Mouse (Mus musculus): ENCODE results near the gene Ccdc6. TPM values are rescaled to one million over a fixed set of nuclear protein-coding genes. Genes with fewer than 3 reads are reported as not detected.
A peak's percentile ranks its signal among the peaks of the same experiment; 100 is the strongest.

Ccdc6 gene
- polyA plus RNA-seq, 1 experiment from 2014 or later, result 10.0 TPM

- ATAC-seq (ENCODE audit: low FRiP score, low TSS enrichment) (no peak), DNase-seq (ENCODE audit: low spot score) (no peak)
- no peaks in the 10 kb centered on the region for H3K4me1 ChIP-seq (replicated peaks; ENCODE audit: control insufficient read depth, insufficient read depth)
- no peaks in the 10 kb centered on the region for H3K9me3 ChIP-seq (ENCODE audit: control insufficient read depth, low read length)
- H3K4me2 ChIP-seq (replicated peaks; ENCODE audit: low read depth), result no peak overlapping the region
- no peak overlapping the region for H3K4me3 ChIP-seq (ENCODE audit: low read depth, low read length)
- H3K36me3 ChIP-seq (ENCODE audit: control insufficient read depth, insufficient read depth, low read length), result peaks cover 19% of the 10 kb centered on the region; the same call in 1 of the 2 replicates
- H3K27me3 ChIP-seq (ENCODE audit: control insufficient read depth, insufficient read depth, low read length), result no peaks in the 10 kb centered on the region
- no peak overlapping the region for H3K9ac ChIP-seq (ENCODE audit: low read length)
- 85% methylated on average over 16 of the region's 16 CpGs for WGBS
- no peak overlapping the region for H3K27ac ChIP-seq (replicated peaks)
- TF ChIP-seq EP300 (optimal IDR thresholded peaks at IDR 0.05), result no peak
- TF ChIP-seq CTCF (IDR thresholded peaks at IDR 0.05; ENCODE audit: low read depth), result no peak
These were observed 56.9 kb downstream of the Ccdc6 start for GRCm38 (mm10) chr10:70153810-70154209.

- no peak overlapping the region for H3K4me3 ChIP-seq (ENCODE audit: low read depth, low read length)
- 71% methylated on average over 3 of the region's 3 CpGs for WGBS
- H3K4me1 ChIP-seq (replicated peaks; ENCODE audit: control insufficient read depth, insufficient read depth), result no peaks in the 10 kb centered on the region
- no peaks in the 10 kb centered on the region for H3K9me3 ChIP-seq (ENCODE audit: control insufficient read depth, low read length)
- peaks cover 16% of the 10 kb centered on the region; the same call in 1 of the 2 replicates for H3K36me3 ChIP-seq (ENCODE audit: control insufficient read depth, insufficient read depth, low read length)
- DNase-seq (ENCODE audit: low spot score), result no peak
- no peak for TF ChIP-seq EP300 (optimal IDR thresholded peaks at IDR 0.05)
- TF ChIP-seq CTCF (IDR thresholded peaks at IDR 0.05; ENCODE audit: low read depth), result peak; percentile 68
- no peaks in the 10 kb centered on the region for H3K27me3 ChIP-seq (ENCODE audit: control insufficient read depth, insufficient read depth, low read length)
- no peak overlapping the region for H3K27ac ChIP-seq (replicated peaks)
- no peak overlapping the region for H3K4me2 ChIP-seq (replicated peaks; ENCODE audit: low read depth)
- 0 out of 2 replicates have a peak, but pooled peaks have one; percentile 46 for ATAC-seq (ENCODE audit: low FRiP score, low TSS enrichment)
- H3K9ac ChIP-seq (ENCODE audit: low read length), result no peak overlapping the region
These were observed 59.7 kb downstream of the Ccdc6 start for GRCm38 (mm10) chr10:70156431-70157165.

DNA sequence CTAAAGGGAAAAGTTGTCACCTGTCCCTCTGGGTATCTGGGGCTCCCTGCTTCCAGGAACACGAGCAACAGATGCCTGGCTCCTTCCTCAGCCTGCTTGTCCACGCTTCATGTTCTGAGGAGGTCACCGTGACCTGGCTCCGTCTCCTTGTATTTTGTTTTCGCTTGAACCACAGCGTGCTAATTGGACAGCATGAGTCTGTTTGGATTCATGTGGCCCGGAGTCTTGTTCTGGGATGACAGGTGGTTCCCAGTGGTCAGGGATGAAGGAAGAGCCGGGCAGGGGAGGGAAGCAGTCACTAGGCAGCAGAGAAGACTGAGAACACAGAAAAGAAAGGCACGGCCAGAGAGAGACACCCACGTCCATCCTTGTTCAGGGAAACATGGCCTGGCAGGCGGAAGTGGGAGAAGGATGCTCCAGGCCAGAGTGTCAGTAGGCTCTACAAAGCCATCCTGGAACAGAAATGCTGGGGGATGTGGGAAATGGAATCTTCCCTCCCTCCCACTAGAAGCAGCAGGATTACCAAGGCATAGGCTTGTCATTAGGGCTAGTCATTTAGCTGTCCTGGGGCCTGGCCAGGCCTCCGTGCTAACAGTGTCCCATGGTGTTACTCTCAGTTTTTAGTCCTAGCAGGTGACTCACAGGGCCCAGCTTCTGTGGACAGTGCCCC lies 62.9 kb downstream of the Ccdc6 start:
- 76% methylated on average over 12 of the region's 12 CpGs for WGBS
- H3K4me1 ChIP-seq (replicated peaks; ENCODE audit: control insufficient read depth, insufficient read depth), result no peaks in the 10 kb centered on the region
- H3K4me3 ChIP-seq (ENCODE audit: low read depth, low read length), result no peak overlapping the region
- H3K27me3 ChIP-seq (ENCODE audit: control insufficient read depth, insufficient read depth, low read length), result no peaks in the 10 kb centered on the region
- H3K9ac ChIP-seq (ENCODE audit: low read length), result no peak overlapping the region
- TF ChIP-seq CTCF (IDR thresholded peaks at IDR 0.05; ENCODE audit: low read depth), result no peak
- no peak for TF ChIP-seq EP300 (optimal IDR thresholded peaks at IDR 0.05)
- H3K4me2 ChIP-seq (replicated peaks; ENCODE audit: low read depth), result no peak overlapping the region
- no peaks in the 10 kb centered on the region for H3K9me3 ChIP-seq (ENCODE audit: control insufficient read depth, low read length)
- no peak for ATAC-seq (ENCODE audit: low FRiP score, low TSS enrichment)
- DNase-seq (ENCODE audit: low spot score), result no peak
- H3K27ac ChIP-seq (replicated peaks), result no peak overlapping the region
- peaks cover 14% of the 10 kb centered on the region; the same call in 1 of the 2 replicates for H3K36me3 ChIP-seq (ENCODE audit: control insufficient read depth, insufficient read depth, low read length)

DNA sequence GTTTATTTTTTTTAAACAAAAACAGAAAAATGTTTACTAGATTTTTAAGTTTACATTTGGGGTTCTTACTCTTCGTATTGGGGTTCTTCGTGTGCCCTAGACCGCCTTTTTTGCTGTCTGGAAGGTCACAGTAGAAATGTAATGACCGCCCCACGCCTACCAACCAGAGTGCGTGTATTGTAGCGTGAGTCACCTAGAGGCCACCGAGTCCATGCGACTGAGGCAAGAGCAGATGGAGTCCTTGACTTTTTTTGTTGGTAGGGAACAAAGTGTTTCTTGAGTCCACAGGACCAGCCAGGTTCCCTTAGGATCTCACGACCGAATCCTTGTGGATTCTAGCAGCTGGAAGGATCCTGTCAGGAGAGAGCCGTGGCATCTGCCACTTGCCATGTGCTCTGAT lies 63.9 kb downstream of the Ccdc6 start:
- H3K4me2 ChIP-seq (replicated peaks; ENCODE audit: low read depth), result no peak overlapping the region
- H3K36me3 ChIP-seq (ENCODE audit: control insufficient read depth, insufficient read depth, low read length), result peaks cover 6% of the 10 kb centered on the region; the same call in 1 of the 2 replicates
- no peak overlapping the region for H3K27ac ChIP-seq (replicated peaks)
- H3K27me3 ChIP-seq (ENCODE audit: control insufficient read depth, insufficient read depth, low read length), result no peaks in the 10 kb centered on the region
- H3K9ac ChIP-seq (ENCODE audit: low read length), result no peak overlapping the region
- 87% methylated on average over 12 of the region's 12 CpGs for WGBS
- no peak for ATAC-seq (ENCODE audit: low FRiP score, low TSS enrichment)
- no peak overlapping the region for H3K4me3 ChIP-seq (ENCODE audit: low read depth, low read length)
- H3K9me3 ChIP-seq (ENCODE audit: control insufficient read depth, low read length), result no peaks in the 10 kb centered on the region
- TF ChIP-seq CTCF (IDR thresholded peaks at IDR 0.05; ENCODE audit: low read depth) (no peak), EP300 (optimal IDR thresholded peaks at IDR 0.05) (no peak)
- DNase-seq (ENCODE audit: low spot score), result no peak
- H3K4me1 ChIP-seq (replicated peaks; ENCODE audit: control insufficient read depth, insufficient read depth), result no peaks in the 10 kb centered on the region

GRCm38 (mm10) chr10:70161504-70161903 lies 64.6 kb downstream of the Ccdc6 start:
- Histone ChIP-seq H3K27ac (replicated peaks) (no peak overlapping the region), H3K9me3 (ENCODE audit: control insufficient read depth, low read length) (no peaks in the 10 kb centered on the region), H3K4me3 (ENCODE audit: low read depth, low read length) (no peak overlapping the region), H3K36me3 (ENCODE audit: control insufficient read depth, insufficient read depth, low read length) (peaks cover under 1% of the 10 kb centered on the region; the same call in 1 of the 2 replicates), H3K4me1 (replicated peaks; ENCODE audit: control insufficient read depth, insufficient read depth) (no peaks in the 10 kb centered on the region), H3K4me2 (replicated peaks; ENCODE audit: low read depth) (no peak overlapping the region), H3K27me3 (ENCODE audit: control insufficient read depth, insufficient read depth, low read length) (no peaks in the 10 kb centered on the region), H3K9ac (ENCODE audit: low read length) (no peak overlapping the region)
- DNase-seq (ENCODE audit: low spot score) (no peak), ATAC-seq (ENCODE audit: low FRiP score, low TSS enrichment) (no peak)
- TF ChIP-seq EP300 (optimal IDR thresholded peaks at IDR 0.05) (no peak), CTCF (IDR thresholded peaks at IDR 0.05; ENCODE audit: low read depth) (no peak)
- WGBS, result 90% methylated on average over 14 of the region's 14 CpGs

DNA sequence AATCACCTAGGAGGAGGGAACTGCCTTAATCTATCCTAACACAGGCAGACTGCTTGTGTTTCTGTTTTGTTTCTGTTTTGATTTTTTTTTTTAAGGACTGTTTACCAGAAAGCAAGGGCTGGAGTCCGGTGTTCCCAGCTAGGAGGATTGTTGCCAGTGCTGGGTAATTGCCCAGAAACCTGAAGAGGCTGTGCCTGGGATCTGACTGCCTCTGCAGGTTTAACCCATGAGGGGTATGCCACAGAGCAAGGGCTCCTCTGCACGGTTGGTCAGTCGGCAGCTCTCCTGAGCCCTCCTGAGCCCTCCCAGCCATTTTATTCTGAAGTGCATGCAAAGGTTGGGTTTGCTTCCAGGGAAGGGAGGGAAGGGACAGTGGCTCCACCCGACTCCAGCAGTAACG lies 66.8 kb downstream of the Ccdc6 start:
- Histone ChIP-seq H3K27me3 (ENCODE audit: control insufficient read depth, insufficient read depth, low read length) (no peaks in the 10 kb centered on the region), H3K27ac (replicated peaks) (no peak overlapping the region), H3K4me2 (replicated peaks; ENCODE audit: low read depth) (no peak overlapping the region), H3K4me1 (replicated peaks; ENCODE audit: control insufficient read depth, insufficient read depth) (no peaks in the 10 kb centered on the region), H3K9ac (ENCODE audit: low read length) (no peak overlapping the region), H3K9me3 (ENCODE audit: control insufficient read depth, low read length) (no peaks in the 10 kb centered on the region), H3K36me3 (ENCODE audit: control insufficient read depth, insufficient read depth, low read length) (peaks cover 5% of the 10 kb centered on the region; the same call in 1 of the 2 replicates), H3K4me3 (ENCODE audit: low read depth, low read length) (no peak overlapping the region)
- 61% methylated on average over 5 of the region's 5 CpGs for whole genome bisulfite sequencing
- TF ChIP-seq EP300 (optimal IDR thresholded peaks at IDR 0.05), result no peak
- no peak for TF ChIP-seq CTCF (IDR thresholded peaks at IDR 0.05; ENCODE audit: low read depth)
- no peak for ATAC-seq (ENCODE audit: low FRiP score, low TSS enrichment)
- DNase-seq (ENCODE audit: low spot score), result no peak

All from stomach, postnatal 0 days (tissue).